9 mouse cellular contexts compared by ENCODE assay signal in the genomic region with DNA sequence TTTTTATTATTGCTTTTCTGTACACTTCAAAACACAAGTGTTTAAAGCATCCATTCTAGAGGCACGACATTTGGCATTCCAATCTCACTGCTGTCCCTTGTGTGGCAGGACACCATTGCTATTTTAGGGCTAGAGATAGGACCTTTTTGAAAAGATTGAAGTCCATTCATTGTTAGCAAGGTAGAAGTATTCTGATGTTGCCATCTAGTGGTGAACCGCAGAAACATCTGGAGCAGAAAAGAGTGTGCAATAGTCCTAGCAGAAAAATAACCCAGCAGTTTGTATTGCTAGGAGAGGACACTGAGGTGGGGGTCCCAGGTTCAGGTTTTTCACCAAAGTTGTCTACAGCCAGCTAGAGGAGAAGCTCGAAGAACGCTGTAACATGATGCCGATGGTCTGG. TPM values are rescaled to one million over a fixed set of nuclear protein-coding genes. Genes with fewer than 3 reads are reported as not detected.
DNase-seq lines count a peak whose midpoint lies in the region; ATAC-seq and TF ChIP-seq lines count a peak whose summit lies in the region.
"Had no signal": no experiment of that assay in that cellular context is flagged by ENCODE, and none has a peak within 500 bp of the region (broad histone marks: within the 10 kb centered on the region; RNA-seq: fewer than 3 reads in every experiment).

No protein-coding gene starts in this region.

- no peak for TF ChIP-seq POLR2A in bone marrow macrophage, adult 2 months (IDR thresholded peaks at IDR 0.05; ENCODE audit: borderline replicate concordance, low read depth, low read length)

- H3K9ac ChIP-seq in forebrain, postnatal 0 days: no peak overlapping the region
- no peak overlapping the region for H3K9ac ChIP-seq in forebrain, embryonic 12.5 days
- no peak overlapping the region for H3K9ac ChIP-seq in midbrain, embryonic 14.5 days (replicated peaks; ENCODE audit: low read length)
- no peak overlapping the region for H3K9ac ChIP-seq in midbrain, embryonic 13.5 days (replicated peaks)

- H3K27ac ChIP-seq in forebrain, postnatal 0 days (ENCODE audit: low read depth, low read length): no peak overlapping the region
- no peak overlapping the region for H3K27ac ChIP-seq in forebrain, embryonic 12.5 days
- H3K27ac ChIP-seq in midbrain, embryonic 14.5 days (replicated peaks; ENCODE audit: low read depth, low read length): no peak overlapping the region
- no peak overlapping the region for H3K27ac ChIP-seq in midbrain, embryonic 13.5 days
- H3K27ac ChIP-seq in bone marrow macrophage, adult 2 months (ENCODE audit: insufficient read depth, low read depth, low read length): no peak overlapping the region

- H3K4me1 ChIP-seq in forebrain, postnatal 0 days (ENCODE audit: insufficient read depth): peaks cover 26% of the 10 kb centered on the region
- H3K4me1 ChIP-seq in forebrain, embryonic 12.5 days: peaks cover 29% of the 10 kb centered on the region
- peaks cover 14% of the 10 kb centered on the region for H3K4me1 ChIP-seq in midbrain, embryonic 14.5 days (ENCODE audit: control insufficient read depth, insufficient read depth, low read length)
- peaks cover 27% of the 10 kb centered on the region for H3K4me1 ChIP-seq in midbrain, embryonic 13.5 days (replicated peaks)
- no peaks in the 10 kb centered on the region for H3K4me1 ChIP-seq in bone marrow macrophage, adult 2 months (ENCODE audit: control insufficient read depth, insufficient read depth, low read length)

- no peak overlapping the region for H3K4me3 ChIP-seq in forebrain, postnatal 0 days (ENCODE audit: low read depth, low read length)
- no peak overlapping the region for H3K4me3 ChIP-seq in forebrain, embryonic 12.5 days (replicated peaks)
- no peak overlapping the region for H3K4me3 ChIP-seq in midbrain, embryonic 14.5 days (replicated peaks; ENCODE audit: low read depth, low read length)
- no peak overlapping the region for H3K4me3 ChIP-seq in midbrain, embryonic 13.5 days (replicated peaks)
- no peak overlapping the region for H3K4me3 ChIP-seq in bone marrow macrophage, adult 2 months (ENCODE audit: insufficient read depth, low read length)

- no peak for ATAC-seq in forebrain, postnatal 0 days
- ATAC-seq in forebrain, embryonic 12.5 days (ENCODE audit: low FRiP score): no peak
- no peak for ATAC-seq in midbrain, embryonic 14.5 days (ENCODE audit: low FRiP score, low TSS enrichment)
- no peak for ATAC-seq in midbrain, embryonic 13.5 days

- TF ChIP-seq CTCF in forebrain, postnatal 0 days (IDR thresholded peaks at IDR 0.05; ENCODE audit: low read depth): peak; percentile 83
- TF ChIP-seq CTCF in bone marrow macrophage, adult 2 months (IDR thresholded peaks at IDR 0.05; ENCODE audit: low read depth, low read length): peak; percentile 10; the same call in 1 of the 2 replicates

- H3K4me2 ChIP-seq in forebrain, postnatal 0 days (ENCODE audit: low read depth): no peak overlapping the region
- H3K4me2 ChIP-seq in forebrain, embryonic 12.5 days: no peak overlapping the region
- H3K4me2 ChIP-seq in midbrain, embryonic 14.5 days (ENCODE audit: low read length): no peak overlapping the region
- no peak overlapping the region for H3K4me2 ChIP-seq in midbrain, embryonic 13.5 days (replicated peaks)

- DNase-seq in forebrain, postnatal 0 days: peak; percentile 64
- peak; percentile 84 for DNase-seq in midbrain, embryonic 14.5 days
- DNase-seq in lung, postnatal 36 days: peak; percentile 79
- DNase-seq in urinary bladder, adult 18-20 months (ENCODE audit: low spot score in 2 of 2): no peak
- DNase-seq in left cerebral cortex, adult 18-20 months (ENCODE audit: low spot score in 2 of 2): no peak

- H3K9me3 ChIP-seq in forebrain, postnatal 0 days (ENCODE audit: low read length): no peaks in the 10 kb centered on the region
- no peaks in the 10 kb centered on the region for H3K9me3 ChIP-seq in forebrain, embryonic 12.5 days
- H3K9me3 ChIP-seq in midbrain, embryonic 14.5 days (ENCODE audit: control insufficient read depth, low read length): no peaks in the 10 kb centered on the region
- no peaks in the 10 kb centered on the region for H3K9me3 ChIP-seq in midbrain, embryonic 13.5 days

- H3K36me3 ChIP-seq in forebrain, postnatal 0 days (ENCODE audit: insufficient read depth): no peaks in the 10 kb centered on the region
- H3K36me3 ChIP-seq in forebrain, embryonic 12.5 days (replicated peaks): no peaks in the 10 kb centered on the region
- no peaks in the 10 kb centered on the region for H3K36me3 ChIP-seq in midbrain, embryonic 14.5 days (ENCODE audit: control insufficient read depth, insufficient read depth, low read length)
- H3K36me3 ChIP-seq in midbrain, embryonic 13.5 days: no peaks in the 10 kb centered on the region

- 7% methylated on average over 5 of the region's 5 CpGs for WGBS in forebrain, postnatal 0 days
- WGBS in forebrain, embryonic 12.5 days: 7% methylated on average over 5 of the region's 5 CpGs
- WGBS in midbrain, embryonic 14.5 days: 8% methylated on average over 5 of the region's 5 CpGs
- 9% methylated on average over 5 of the region's 5 CpGs for WGBS in midbrain, embryonic 13.5 days

- H3K27me3 ChIP-seq in forebrain, postnatal 0 days (ENCODE audit: insufficient read depth, low read length): no peaks in the 10 kb centered on the region
- peaks cover 81% of the 10 kb centered on the region for H3K27me3 ChIP-seq in forebrain, embryonic 12.5 days
- H3K27me3 ChIP-seq in midbrain, embryonic 14.5 days (ENCODE audit: control insufficient read depth, insufficient read depth, low read length): peaks cover 8% of the 10 kb centered on the region; the same call in 1 of the 2 replicates
- H3K27me3 ChIP-seq in midbrain, embryonic 13.5 days: peaks cover 71% of the 10 kb centered on the region

RNA-seq across cellular contexts. Expression of a gene that starts 15.0 kb away (rescaled TPM):
- 6.2 and 10.6 TPM in 2 replicates for total RNA-seq in forebrain, postnatal 0 days (2014; rRNA removed)
- polyA plus RNA-seq in forebrain, postnatal 0 days (2015; fragmentation: Nextera tagmentation; extraction: Ambion mirVana): 1.9 and 2.1 TPM in 2 replicates
- 5.3 and 7.3 TPM in 2 replicates for polyA plus RNA-seq in forebrain, embryonic 12.5 days (2016; fragmentation: Nextera tagmentation; extraction: Ambion mirVana)
- 0.55 and 1.0 TPM in 2 replicates for polyA plus RNA-seq in midbrain, embryonic 14.5 days (2014; fragmentation: Nextera tagmentation; extraction: Ambion mirVana)
- 0.85 and 1.6 TPM in 2 replicates for polyA plus RNA-seq in midbrain, embryonic 13.5 days (2015; fragmentation: Nextera tagmentation; extraction: Ambion mirVana)
- polyA plus RNA-seq in bone marrow macrophage, adult 2 months (2012; ENCODE audit: insufficient read depth, insufficient read length, missing spikeins): 0.86 and 1.7 TPM in 2 replicates
- total RNA-seq in left cerebral cortex, adult 18-20 months (2021): 1 to 10 TPM; 3.5 to 3.6 TPM
- total RNA-seq: hematopoietic stem cell, adult 5-6 weeks had no signal

RNA-seq across cellular contexts. Expression of a gene that starts 20.8 kb away (rescaled TPM):
- total RNA-seq in forebrain, postnatal 0 days (2014; rRNA removed): 4.5 and 5.9 TPM in 2 replicates
- polyA plus RNA-seq in forebrain, postnatal 0 days (2015; fragmentation: Nextera tagmentation; extraction: Ambion mirVana): 6.8 TPM in 2 replicates
- not detected in 2 replicates for polyA plus RNA-seq in forebrain, embryonic 12.5 days (2016; fragmentation: Nextera tagmentation; extraction: Ambion mirVana)
- 2.4 and 5.3 TPM in 2 replicates for polyA plus RNA-seq in midbrain, embryonic 14.5 days (2014; fragmentation: Nextera tagmentation; extraction: Ambion mirVana)
- 0.54 and 0.70 TPM in 2 replicates for polyA plus RNA-seq in midbrain, embryonic 13.5 days (2015; fragmentation: Nextera tagmentation; extraction: Ambion mirVana)
- polyA plus RNA-seq in bone marrow macrophage, adult 2 months (2012; ENCODE audit: insufficient read depth, insufficient read length, missing spikeins): not detected in 2 replicates
- 1 to 10 TPM; 2.9 to 3.6 TPM for total RNA-seq in left cerebral cortex, adult 18-20 months (2021)
- total RNA-seq: hematopoietic stem cell, adult 5-6 weeks had no signal

RNA-seq across cellular contexts. Expression of a gene that starts 26.0 kb away (rescaled TPM):
- total RNA-seq in forebrain, postnatal 0 days (2014; rRNA removed): 4.2 and 7.5 TPM in 2 replicates
- polyA plus RNA-seq in forebrain, postnatal 0 days (2015; fragmentation: Nextera tagmentation; extraction: Ambion mirVana): 1.8 and 1.9 TPM in 2 replicates
- polyA plus RNA-seq in forebrain, embryonic 12.5 days (2016; fragmentation: Nextera tagmentation; extraction: Ambion mirVana): 4.4 and 5.1 TPM in 2 replicates
- polyA plus RNA-seq in midbrain, embryonic 14.5 days (2014; fragmentation: Nextera tagmentation; extraction: Ambion mirVana): 3.8 and 3.9 TPM in 2 replicates
- 5.3 and 5.5 TPM in 2 replicates for polyA plus RNA-seq in midbrain, embryonic 13.5 days (2015; fragmentation: Nextera tagmentation; extraction: Ambion mirVana)
- 1.3 and 1.6 TPM in 2 replicates for polyA plus RNA-seq in bone marrow macrophage, adult 2 months (2012; ENCODE audit: insufficient read depth, insufficient read length, missing spikeins)
- 1 to 10 TPM; 8.9 to 9.1 TPM for total RNA-seq in left cerebral cortex, adult 18-20 months (2021)
- total RNA-seq: hematopoietic stem cell, adult 5-6 weeks had no signal

RNA-seq across cellular contexts. Expression of a gene that starts 52.7 kb away (rescaled TPM):
- total RNA-seq in forebrain, postnatal 0 days (2014; rRNA removed): 117 and 162 TPM in 2 replicates
- 69.6 and 73.8 TPM in 2 replicates for polyA plus RNA-seq in forebrain, postnatal 0 days (2015; fragmentation: Nextera tagmentation; extraction: Ambion mirVana)
- 49.7 and 50.4 TPM in 2 replicates for polyA plus RNA-seq in forebrain, embryonic 12.5 days (2016; fragmentation: Nextera tagmentation; extraction: Ambion mirVana)
- polyA plus RNA-seq in midbrain, embryonic 14.5 days (2014; fragmentation: Nextera tagmentation; extraction: Ambion mirVana): 75.5 and 75.6 TPM in 2 replicates
- 64.9 and 68.9 TPM in 2 replicates for polyA plus RNA-seq in midbrain, embryonic 13.5 days (2015; fragmentation: Nextera tagmentation; extraction: Ambion mirVana)
- polyA plus RNA-seq in bone marrow macrophage, adult 2 months (2012; ENCODE audit: insufficient read depth, insufficient read length, missing spikeins): 9.3 and 12.4 TPM in 2 replicates
- 100 to 1,000 TPM in 1 of 2 experiments, 10 to 100 TPM in 1; 96.9 to 103 TPM for total RNA-seq in left cerebral cortex, adult 18-20 months (2021)

Comparison
In these comparisons a context has a peak if more than half of its experiments do, and no peak if none do; other contexts are left out.
1. DNase-seq: peak in forebrain, postnatal 0 days (single experiment), midbrain, embryonic 14.5 days (single experiment) and lung, postnatal 36 days (single experiment); none in urinary bladder, adult 18-20 months (0 of 2) and left cerebral cortex, adult 18-20 months (0 of 2).